Mouse (Mus musculus) forelimb bud, embryonic 11.5 days (tissue): ENCODE data around the gene Tnfaip8l1.

Source experiments
- DNase-seq: peaks from one replicate; pipeline ENCODE4 v3.0.0-alpha.2; 2012; ENCODE audit warnings: low read depth, low spot score

The Tnfaip8l1 gene

DNA sequence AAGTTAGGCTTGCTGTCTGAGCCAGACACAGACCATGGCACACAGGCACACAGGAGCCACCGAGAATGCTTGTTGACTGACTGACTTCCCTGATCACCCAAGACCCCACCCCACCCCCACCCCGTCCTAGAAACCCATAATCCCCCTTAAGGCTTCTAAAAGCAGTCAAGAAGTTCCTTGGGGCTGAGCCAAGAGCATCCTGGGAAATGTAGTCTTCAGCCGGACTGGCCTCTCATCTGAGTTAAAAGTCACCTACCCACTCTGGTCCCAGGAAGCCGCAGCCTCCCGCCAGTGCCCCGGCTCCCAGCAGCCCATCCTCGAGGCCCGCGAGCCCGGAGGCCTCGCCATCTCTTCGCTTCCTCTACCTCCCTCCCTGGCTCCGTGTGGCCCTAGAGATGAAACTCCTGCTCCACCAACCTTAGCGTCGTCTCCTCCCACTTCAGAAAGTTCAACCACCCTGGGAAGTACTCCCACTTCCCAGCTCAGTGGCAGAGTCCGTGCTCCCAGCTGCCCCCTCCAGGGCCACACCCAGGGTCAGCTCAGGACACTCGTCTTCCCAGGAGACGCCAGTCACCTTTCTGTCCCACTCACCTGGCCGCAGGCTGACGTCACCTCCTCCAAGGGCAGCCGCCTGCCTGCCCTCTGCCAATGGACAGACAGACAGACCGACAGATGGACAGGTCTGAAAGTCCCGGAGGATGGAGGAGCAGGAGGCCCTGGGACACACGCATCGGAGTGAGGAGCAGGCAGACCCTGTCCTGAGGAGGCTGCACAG, 24.3 kb upstream of the Tnfaip8l1 start:
- DNase-seq: no peak

DNA sequence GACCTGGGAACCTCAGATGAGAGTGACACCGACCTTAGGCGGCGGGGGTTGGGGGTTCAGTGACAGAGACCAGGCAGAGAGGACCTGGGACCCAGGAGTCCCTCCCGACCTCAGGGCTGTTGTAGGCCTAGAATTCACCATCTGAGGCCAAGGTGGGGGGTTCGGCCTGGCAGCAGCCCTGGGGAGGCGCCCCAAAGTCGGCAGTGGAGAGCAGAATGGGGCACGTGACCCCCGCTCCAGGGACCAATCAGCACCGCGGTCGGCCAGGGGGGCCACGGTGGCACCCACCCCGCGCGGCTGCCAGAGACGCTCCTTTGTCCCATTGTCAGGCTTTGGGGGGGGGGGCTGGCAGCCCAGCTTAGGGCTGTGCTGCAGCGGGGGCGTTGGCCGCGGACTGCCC, 22.9 kb upstream of the Tnfaip8l1 start:
- DNase-seq: no peak

DNA sequence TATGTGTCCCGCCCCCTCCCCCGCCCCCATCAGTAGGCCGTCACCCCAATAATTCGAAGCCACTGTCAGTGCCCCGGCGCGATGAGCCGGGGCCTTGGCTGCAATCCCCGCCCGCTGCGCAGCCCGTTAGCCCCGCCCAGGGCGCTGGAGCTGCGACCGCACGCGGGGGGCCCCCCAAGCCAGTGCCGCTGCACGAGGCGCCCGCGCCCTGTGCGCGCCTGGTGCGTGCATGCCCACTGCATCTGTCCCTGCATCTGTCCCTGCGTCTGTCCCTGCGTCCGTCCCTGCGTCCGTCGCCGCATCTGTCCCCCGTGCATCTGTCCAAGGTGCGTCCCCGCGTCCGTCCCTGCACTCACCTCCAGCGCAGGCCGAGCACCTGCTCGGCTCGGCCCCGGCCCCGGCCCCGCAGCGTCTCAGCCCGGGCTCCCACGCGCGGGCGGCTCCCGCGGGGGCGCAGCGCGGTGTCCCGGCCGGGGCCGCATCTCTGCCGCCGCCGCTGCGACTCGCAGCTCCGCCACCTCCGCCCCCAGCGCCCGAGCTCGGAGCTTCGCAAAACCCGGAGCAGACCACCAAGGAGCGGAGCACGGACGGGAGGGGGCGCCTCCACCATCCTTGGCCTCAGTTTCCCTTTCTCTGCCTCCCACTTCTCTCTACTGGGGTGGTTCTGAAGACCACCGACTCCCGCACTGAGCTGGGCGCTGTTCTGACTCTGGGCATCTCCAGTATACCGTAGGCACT, 22.2 kb upstream of the Tnfaip8l1 start, which contains the start of gene Sema6b:
Gene Sema6b (minus strand): TSS at position 486 of the 738 bp plus-strand sequence.
- DNase-seq: peak; percentile 40

DNA sequence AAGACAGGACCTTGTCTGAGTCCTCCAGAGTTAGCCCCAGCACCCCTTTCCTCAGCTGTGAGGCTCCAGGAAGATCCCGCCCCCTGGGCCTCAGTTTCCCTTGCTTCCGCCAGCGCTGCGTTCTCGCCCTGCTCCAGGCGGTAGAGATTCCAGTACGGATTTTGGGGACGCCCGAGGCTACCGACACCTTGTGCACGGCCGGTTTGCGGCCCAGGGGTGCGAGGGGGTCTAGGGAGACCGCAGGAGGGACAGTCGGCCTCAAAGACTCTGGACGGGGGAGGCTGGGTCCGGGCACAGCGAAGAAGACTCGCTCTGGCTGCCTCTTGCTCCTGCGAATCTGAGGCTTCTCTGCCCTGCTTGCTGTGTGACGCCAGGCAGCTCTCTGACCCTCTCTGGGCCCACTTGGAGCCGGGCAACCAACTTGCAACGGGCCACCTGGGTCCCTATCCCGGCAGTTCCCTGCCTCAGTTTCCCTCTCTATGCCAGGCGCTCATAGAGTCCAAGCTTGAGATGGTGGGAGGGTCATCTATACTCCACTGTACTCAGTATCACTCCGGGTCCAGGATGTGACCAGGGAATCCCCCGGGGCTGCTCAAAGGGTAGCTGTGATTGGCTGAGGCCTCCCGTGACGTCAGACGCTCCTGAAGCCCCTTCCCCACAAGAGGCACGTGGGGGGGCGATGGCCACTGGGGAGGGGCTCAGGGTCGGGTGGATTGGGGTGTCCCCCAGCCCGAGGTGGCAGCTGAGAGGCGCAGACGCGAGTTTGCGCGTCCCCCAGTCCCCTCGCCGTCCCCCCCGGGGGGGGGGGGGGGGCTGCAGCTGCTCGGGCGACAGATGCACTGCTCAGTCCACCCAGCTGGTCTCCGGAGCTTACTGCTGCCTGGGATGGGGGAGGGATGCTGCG, 20.3 kb upstream of the Tnfaip8l1 start:
- peak; percentile 23 for DNase-seq

DNA sequence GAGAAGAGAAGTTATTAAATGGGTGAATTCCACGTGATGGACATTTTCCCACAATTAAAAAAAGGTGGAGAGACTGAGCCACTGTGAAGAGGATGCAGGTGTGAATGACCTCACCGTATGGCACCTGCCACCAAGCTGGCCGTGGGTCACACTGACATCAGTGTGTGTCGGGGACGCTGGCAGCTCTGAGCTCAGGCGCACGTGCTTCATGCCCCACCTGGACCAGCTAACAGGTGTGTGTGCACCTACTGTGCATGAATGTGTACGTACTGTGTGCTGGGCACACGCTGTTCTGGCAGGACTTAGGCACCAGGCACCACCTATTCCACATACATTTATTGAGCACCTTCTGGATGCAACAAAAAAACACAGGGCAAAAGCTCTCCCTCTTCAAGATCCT, 17.7 kb upstream of the Tnfaip8l1 start:
- DNase-seq: no peak

DNA sequence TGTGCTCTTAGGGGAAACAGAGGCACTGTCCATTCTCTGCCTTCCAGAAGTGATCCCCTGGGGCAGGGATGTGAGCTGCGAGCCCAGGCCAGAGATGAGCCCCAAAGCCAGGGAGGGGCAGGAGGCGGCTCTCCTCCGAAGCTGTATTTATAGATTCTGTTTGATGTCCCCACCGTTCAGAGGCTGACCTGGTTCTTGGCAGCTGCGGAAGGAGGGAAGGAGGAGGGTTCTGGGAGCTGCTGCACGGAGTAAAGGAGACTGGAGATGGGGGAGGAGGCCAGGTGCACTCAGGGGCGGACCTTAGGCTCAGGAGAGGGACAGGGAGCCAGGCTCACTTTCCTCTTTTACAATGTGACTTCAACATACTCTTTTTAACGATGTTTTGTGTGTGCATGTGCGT, 16.1 kb upstream of the Tnfaip8l1 start:
- DNase-seq: no peak

DNA sequence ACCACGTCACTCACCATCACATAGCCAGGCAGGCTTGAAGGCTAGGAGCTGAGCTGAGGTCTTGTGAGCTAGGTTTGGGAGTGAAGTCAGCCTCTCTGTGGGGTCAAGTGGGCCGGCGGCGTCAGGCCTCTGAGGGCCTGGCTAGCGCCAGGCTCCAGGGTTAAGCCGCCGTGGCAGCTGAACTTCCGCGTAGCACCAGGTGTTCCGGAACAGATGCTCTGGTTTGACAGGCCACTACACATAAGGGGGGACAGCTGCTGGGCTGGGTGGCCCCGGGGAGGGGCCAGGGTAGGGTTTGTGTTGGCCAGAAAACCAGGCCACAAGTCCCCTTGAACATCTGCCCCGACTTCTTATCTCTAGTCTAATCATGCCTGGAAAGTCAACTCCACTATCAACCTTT, 14.9 kb upstream of the Tnfaip8l1 start:
- no peak for DNase-seq

DNA sequence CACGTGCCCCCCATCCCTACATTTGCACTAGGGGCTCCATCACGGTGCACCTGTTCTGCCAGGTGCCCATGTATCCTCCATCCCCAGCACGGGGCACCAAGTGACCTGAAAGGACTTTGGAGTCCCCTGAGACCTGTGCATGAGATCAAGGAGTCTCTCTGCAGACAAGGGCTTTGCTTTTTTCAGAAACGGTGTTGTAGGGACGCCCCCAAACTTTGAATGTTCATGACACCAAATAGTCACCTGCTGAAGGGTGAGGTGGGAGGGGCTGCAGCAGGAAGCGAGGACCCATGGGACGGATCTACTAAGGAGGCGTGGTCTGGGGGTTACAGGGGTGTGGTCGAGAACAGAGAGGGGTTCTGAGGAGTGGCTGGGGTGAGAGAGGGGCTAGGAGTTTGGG, 14.0 kb upstream of the Tnfaip8l1 start:
- DNase-seq: no peak

DNA sequence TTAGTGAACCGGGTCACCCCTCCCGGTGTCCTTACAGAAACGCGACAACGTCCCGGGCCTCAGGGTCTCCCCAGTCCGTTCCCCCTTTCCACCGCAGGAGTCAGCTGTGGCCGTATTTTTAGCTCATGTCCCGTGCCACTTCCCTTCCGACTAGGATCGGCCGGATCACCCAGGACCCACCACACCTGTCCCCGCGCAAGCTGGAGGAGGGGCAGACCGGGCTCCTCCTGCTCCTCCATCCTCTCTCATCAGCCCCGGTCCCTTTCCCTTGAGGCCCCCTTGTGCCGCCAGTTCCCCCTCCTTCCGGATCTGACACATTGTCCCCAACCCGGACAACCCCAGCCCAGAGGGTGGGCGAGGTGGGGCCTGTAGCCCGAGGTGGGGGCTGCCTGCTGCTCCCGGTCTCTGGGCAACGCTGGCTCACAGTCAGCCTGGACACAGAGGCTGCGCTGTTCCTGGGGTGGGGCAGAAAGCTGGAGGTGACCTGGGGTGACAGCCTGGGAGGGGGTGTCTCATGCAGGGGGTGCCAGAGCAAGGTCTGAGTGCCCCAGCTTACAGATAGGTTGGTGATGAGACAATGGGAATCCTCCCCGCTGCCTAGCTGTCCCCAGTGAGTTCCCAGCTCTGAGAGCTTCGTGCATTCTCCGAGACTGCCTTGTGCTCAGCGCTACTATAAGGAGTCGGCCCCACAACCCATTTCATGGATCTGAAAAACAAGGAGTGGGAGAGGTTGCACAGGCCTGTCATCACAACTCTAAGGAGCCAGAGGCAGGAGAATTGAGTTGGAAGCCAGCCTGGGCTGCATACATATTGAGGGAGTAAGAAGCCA, 13.3 kb upstream of the Tnfaip8l1 start:
- DNase-seq: no peak

DNA sequence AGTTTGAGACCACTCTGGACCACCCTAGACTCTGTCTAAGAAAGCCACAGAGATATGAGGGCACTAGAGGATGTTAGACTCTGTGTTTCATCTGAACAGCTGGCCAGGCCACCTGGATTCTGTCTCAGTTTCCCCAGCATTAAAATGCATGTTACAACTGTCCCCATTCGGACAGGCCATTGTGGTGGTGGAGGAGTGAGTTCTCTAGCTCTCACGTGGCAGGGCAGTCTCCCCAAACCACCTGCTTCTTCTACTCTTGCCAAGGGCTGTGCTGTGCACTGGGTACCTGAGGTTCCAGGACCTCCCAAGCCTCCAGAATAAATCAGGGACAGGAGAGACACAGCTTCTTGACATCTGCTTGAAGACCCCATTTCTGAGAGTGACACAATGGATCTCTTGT, 12.4 kb upstream of the Tnfaip8l1 start:
- DNase-seq: no peak

DNA sequence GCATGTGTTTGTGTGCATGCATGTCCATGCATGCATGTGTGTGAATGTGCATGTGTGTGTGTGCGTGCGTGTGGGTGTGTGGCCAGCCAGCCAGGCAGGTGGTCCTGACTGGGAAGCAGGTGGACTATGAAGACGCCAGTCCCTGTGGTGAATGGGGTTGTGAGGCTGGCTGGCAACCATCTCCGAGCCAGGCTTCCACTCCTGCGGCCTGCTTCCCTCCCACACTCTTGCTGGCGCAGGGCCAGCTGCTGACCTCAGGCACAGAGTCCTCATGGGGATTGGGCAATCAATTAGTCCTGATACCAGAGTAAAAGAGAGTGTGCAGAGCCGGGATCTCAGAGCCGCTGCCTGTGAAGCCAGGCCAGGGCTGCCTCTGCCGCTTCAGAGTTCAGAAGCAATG, 8.6 kb upstream of the Tnfaip8l1 start:
- DNase-seq: peak; percentile 60

DNA sequence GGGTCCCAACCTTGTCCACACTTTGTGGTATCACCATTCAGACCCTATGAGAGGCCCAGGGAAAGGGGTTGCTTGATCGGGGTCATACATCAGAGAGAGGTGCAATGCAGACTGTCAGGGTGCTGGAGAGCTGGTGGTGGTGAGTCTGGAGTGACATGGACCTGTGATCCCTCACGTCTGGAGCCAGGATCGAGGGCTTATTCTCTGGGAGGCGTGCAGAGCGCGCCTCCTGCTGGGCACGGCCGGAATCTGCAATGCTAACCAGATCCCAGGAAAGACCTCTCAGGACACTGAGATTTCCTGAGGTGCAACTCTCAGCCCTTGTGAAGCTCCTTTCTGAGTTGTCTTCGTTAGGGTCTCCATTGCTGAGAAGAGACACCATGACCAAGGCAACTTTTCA, 2.5 kb upstream of the Tnfaip8l1 start:
- peak; percentile 80 for DNase-seq

DNA sequence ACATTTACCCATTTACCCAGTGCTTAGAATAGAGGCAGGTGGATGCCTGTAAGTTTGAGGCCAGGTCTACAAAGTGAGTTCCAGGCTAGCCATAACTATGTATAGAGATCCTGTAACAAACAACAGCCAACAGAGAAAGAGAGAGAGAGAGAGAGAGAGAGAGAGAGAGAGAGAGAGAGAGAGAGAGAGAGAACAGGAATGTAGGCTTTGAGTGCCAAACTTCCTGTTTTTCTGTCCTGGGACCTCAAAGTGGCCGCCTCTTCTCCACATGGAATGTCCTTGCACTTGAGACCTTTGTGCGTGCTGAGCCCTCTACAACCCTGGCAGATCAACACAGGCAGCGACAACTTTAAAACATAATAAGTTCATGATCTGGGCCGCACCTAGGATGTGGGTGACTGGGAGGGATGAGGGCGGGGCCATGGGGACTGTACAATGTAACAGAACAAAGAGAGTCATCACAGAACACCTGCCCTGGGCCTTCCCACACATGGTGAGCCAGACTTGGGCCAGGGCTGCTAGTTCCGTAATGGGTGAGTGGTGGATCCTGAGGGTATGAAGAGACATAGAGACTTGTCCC, 1.3 kb downstream of the Tnfaip8l1 start:
- no peak for DNase-seq

DNA sequence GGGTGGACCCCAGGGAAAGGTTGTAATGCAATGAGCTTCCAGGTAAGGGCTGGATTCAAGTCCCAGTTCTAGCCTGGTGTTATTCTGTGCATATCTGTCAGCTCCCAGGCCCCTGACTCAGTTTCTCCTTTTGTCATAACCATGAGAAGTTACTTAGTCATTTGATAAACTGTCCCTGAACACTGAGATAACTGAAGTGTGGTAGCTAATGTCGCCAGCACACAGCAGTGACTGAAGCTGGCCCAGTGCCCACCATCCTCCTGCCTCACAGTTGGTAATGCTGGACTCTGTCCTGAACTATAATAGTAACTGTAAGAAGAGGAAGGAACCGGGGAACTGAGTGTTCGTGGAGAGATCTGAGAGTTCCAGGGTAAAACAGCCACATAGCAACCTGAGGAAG, 2.2 kb downstream of the Tnfaip8l1 start:
- DNase-seq: no peak

DNA sequence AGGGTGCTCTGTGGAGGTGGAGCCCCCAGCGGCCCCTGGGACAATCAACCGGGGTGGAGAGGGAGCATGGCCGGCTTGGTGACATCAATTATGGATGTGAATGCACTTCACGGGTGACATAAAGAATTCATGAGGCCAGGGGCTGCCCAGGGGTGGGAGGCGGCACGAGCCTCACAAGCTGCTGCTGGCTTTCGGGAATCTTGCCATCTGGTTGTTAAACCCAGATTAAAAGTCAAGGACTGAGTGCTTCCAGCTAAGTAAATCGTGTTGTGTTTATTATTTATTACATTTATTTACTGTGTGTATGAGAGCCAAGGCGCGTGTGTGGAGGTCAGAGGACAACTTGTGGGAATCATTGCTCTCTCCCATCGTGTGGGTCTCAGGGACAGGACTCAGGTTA, 3.4 kb downstream of the Tnfaip8l1 start:
- DNase-seq: no peak

DNA sequence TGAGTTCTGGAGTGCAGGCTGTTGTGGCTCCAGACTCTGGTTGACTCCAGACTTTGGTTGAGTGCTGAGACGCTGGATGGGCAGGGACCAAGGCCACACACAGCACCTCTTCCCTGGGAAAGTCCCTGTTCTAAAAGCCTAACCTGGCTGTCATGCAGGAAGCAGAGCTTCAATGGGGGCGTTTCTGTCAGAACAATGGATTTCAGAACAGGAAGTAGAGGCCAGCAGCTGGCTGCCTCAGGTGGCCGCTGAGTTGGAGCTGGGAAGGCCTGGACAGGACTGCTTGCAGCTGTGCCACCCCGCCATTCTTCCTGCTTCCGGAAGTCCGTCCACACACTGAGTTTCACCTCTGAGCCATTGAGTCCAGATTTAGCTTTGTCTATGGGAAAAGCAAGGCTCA, 7.6 kb downstream of the Tnfaip8l1 start:
- DNase-seq: no peak

DNA sequence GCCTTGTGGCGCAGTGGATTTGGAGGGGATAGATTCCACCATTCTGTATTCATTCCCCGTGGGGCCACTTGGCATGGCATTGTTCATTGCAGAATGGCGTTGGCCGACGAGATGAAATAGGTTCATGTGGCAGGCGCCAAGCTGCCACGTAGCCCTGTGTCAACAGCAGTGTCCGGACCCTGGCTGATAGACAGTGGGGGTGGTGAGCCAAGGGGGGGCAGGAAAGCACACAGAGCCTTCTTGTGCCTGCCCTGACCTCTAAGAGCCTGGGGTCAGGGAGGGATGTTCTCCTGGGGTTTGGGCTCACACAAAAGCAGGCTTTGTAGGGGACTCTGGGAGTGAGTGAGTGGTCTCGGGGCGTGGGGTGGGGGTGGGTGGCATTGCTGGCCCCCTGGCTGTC, 8.4 kb downstream of the Tnfaip8l1 start:
- DNase-seq: no peak

DNA sequence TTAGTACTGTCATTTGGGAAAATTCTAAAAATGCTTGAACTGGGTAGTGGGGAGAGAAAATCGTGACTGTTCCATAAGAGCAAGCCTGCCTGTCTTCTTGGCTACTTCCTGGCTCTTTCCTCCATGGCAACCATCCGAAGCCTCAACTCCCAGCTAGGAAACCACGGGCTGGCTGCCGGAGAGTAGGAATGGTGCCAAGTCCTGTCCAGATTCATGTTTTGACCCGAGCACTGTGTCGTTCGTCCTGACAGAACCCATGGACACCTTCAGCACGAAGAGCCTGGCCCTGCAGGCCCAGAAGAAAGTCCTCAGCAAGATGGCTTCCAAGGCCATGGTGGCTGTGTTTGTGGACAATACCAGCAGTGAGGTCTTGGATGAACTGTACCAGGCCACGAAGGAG, 9.2 kb downstream of the Tnfaip8l1 start:
- DNase-seq: no peak

DNA sequence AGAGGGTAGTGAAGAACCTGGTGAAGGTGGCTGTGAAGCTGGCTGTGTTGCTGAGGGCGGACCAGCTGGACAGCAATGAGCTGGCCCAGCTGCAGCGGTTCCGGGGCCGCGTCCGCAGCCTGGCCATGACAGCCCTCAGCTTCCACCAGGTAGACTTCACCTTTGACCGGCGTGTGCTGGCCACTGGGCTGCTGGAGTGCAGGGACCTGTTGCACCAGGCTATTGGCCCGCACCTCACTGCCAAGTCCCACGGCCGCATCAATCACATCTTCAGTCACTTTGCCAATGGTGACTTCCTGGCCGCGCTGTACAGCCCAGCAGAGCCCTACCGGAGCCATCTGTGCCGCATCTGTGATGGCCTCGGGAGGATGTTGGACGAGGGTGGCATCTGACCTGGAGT, 9.6 kb downstream of the Tnfaip8l1 start:
- DNase-seq: no peak

DNA sequence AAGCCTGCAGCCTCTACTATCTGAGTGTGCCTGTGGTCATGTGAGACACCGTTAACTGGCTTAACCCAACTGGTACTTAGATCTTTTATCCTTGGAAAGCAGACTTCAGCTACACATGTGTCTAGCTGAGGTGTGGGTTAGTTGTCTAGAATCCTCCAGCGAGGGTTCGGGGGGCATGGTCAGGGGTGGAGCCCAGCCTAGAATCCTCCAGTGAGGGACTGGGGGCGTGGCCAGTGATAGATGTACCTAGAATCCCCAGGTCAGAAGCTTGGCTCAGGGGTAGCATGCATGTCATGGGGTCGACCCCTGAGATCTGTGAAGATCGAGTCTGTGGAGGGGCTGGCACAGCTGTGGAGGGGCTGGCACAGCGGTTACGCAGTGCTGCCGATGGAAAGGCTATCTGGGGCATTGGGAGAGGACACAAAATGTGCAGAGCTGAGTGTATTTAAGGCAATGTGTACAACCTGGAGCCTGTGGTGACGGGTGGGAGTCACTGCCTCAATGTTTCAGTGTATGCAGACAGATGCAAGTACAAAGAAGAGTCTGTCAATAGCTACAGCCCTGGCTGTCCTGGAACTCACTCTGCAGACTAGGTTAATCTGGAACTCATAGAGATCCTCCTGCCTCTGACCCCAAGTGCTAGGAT, 11.2 kb downstream of the Tnfaip8l1 start:
- no peak for DNase-seq
